Mouse (Mus musculus) megakaryocyte, embryonic 14.5 days (primary cell): ENCODE measurements at regions not wholly inside any gene's neighbourhood (a gene's known extent, or its start where the extent isn't known, plus 50 kb on each side); places are given as distances from the start of the nearest gene placed in this dataset.

Experiments used
- FLI1 ChIP-seq: IDR thresholded peaks from 2 replicates; pipeline ENCODE4 v1.6.1; 2012; ENCODE audit warnings: low read length, inconsistent platforms, mixed read lengths
- GATA1 ChIP-seq: IDR thresholded peaks from 3 replicates; pipeline ENCODE4 v1.6.1; 2012; ENCODE audit warnings: mixed read lengths, low read length, inconsistent platforms, borderline replicate concordance

DNA sequence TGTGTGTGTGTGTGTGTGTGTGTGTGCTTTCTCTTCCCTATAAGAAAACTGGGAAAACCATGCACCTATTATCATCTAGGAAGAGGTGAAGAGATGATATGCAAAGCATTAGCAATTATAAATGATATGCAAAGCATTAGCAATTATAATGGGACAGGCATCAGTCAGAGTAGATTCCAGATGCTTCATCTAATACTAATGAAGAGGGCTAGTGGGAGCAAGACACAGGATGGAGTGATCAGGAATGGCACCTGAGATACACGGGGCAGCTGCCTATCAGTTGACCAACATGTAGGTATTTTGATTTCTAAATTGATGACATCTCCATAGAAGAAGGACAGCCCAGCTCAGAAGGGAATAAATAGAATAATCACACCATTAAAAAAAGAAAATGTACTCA, 97.7 kb upstream of the Fbxl7 start:
- TF ChIP-seq FLI1 = no peak
- no peak for TF ChIP-seq GATA1
